Mouse (Mus musculus): ENCODE measurements at regions not wholly inside any gene's neighbourhood (a gene's known extent, or its start where the extent isn't known, plus 50 kb on each side); places are given as distances from the start of the nearest gene placed in this dataset.

GRCm38 (mm10) chr2:75069321-75069720 is 243.7 kb downstream of the Mtx2 start:
- no peak for TF ChIP-seq CTCF (IDR thresholded peaks at IDR 0.05; ENCODE audit: low read depth, low read length)
- TF ChIP-seq POLR2A (IDR thresholded peaks at IDR 0.05; ENCODE audit: insufficient read depth, low read length), result no peak
- TF ChIP-seq EP300 (IDR thresholded peaks at IDR 0.05; ENCODE audit: insufficient read depth, low read depth, low read length), result no peak
